Mouse (Mus musculus) heart, embryonic 12.5 days (tissue): ENCODE measurements around the gene Gje1. TPM values are rescaled to one million over a fixed set of nuclear protein-coding genes. Genes with fewer than 3 reads are reported as not detected.

Experiments used
- ATAC-seq: fragments of 200-750 bp; cut with Nextera tagmentation; 2 replicates; pipeline ENCODE4 v1.8.0; 2017; ENCODE audit warnings: moderate TSS enrichment, moderate library complexity; ENCODE audit not compliant: insufficient number of reproducible peaks, low FRiP score
- H3K27ac ChIP-seq: fragments of 300-500 bp; sonication (generic); 2 replicates; pipeline ENCODE4 v1.5.1; 2016; ENCODE audit warnings: mild to moderate bottlenecking, moderate library complexity; ENCODE audit not compliant: poor library complexity, severe bottlenecking
- H3K27me3 ChIP-seq: fragments of 300-500 bp; sonication (generic); replicated peaks from 2 replicates; pipeline ENCODE4 v1.6.1; 2016; ENCODE audit warnings: mild to moderate bottlenecking, moderate library complexity
- H3K36me3 ChIP-seq: fragments of 300-500 bp; sonication (generic); 2 replicates; pipeline ENCODE4 v1.6.1; 2016; ENCODE audit warnings: mild to moderate bottlenecking, moderate library complexity
- H3K4me1 ChIP-seq: fragments of 300-500 bp; sonication (generic); replicated peaks from 2 replicates; pipeline ENCODE4 v1.6.1; 2016; ENCODE audit warnings: mild to moderate bottlenecking
- H3K4me2 ChIP-seq: fragments of 300-500 bp; sonication (generic); 2 replicates; pipeline ENCODE4 v1.6.1; 2016; ENCODE audit warnings: mild to moderate bottlenecking, moderate library complexity
- H3K4me3 ChIP-seq: fragments of 300-500 bp; sonication (generic); 2 replicates; pipeline ENCODE4 v1.5.1; 2016; ENCODE audit warnings: mild to moderate bottlenecking
- H3K9ac ChIP-seq: fragments of 300-500 bp; sonication (generic); 2 replicates; pipeline ENCODE4 v1.6.1; 2016; ENCODE audit warnings: mild to moderate bottlenecking, moderate library complexity
- H3K9me3 ChIP-seq: fragments of 300-500 bp; sonication (generic); replicated peaks from 2 replicates; pipeline ENCODE4 v1.6.1; 2016; ENCODE audit warnings: mild to moderate bottlenecking, moderate library complexity
- WGBS: fragments of 180-500 bp; shearing (Covaris S2); methylation state at CpG from one replicate; pipeline ENCODE4 v1.1.7; 2016; 5-methylcytosine and 5-hydroxymethylcytosine counted together
- polyA plus RNA-seq: library from polyadenylated mRNA; unstranded; fragments of >200 nt; fragmentation: Nextera tagmentation; extraction: Ambion mirVana; gene quantifications from 2 replicates; pipeline ENCODE4 v1.2.1, GENCODE M21; 2016

Gene Gje1
- polyA plus RNA-seq, 1 experiment from 2014 or later = not detected

DNA sequence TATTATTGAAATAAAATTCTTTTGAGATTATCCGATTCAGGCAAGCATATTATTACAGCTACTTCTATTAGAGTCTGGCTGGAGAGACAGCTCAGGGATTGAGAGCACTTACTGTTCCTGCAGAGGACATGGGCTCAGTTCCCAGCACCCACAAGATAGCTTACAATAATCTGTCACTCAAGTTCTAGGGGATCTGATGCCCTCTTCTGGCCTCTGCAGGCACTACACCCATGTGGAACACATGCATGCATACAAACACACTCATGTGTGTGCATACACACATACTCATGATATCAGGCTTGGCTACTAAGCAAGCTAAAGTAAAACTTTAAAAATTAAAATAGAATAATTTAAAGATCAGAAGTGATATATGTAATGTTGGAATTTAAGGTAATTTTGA is 32.4 kb downstream of the Gje1 start:
- WGBS = 85% methylated on average over 1 of the region's 1 CpGs
- H3K4me1 ChIP-seq = no peaks in the 10 kb centered on the region
- H3K27ac ChIP-seq = no peak overlapping the region
- H3K27me3 ChIP-seq = no peaks in the 10 kb centered on the region
- peaks cover 2% of the 10 kb centered on the region; the same call in 1 of the 2 replicates for H3K9me3 ChIP-seq
- H3K9ac ChIP-seq = no peak overlapping the region
- H3K36me3 ChIP-seq = peaks cover 12% of the 10 kb centered on the region
- H3K4me2 ChIP-seq = no peak overlapping the region
- no peak for ATAC-seq
- H3K4me3 ChIP-seq = no peak overlapping the region

DNA sequence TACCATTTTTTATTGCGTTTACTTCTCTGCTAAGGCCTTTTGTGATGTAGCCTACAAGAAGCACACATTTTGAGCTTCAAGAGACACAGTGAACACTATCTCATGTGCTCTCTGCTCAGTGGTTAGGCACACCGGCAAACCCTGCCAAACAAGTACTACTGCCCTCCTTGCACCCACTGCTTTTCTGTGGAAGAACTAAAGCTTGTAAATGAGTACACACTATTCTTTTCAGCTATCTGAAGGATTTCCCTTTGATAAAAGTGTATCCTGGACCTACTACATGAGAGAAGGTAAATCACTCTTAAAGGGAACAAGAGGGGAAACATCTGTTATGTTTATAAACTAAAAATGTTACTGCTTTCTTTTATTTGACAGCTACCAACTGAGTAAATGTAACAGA is 51.9 kb downstream of the Gje1 start:
- no peak overlapping the region for H3K4me2 ChIP-seq
- H3K9me3 ChIP-seq = no peaks in the 10 kb centered on the region
- 84% methylated on average over 2 of the region's 2 CpGs for WGBS
- H3K27me3 ChIP-seq = no peaks in the 10 kb centered on the region
- ATAC-seq = peak; percentile 68; the same call in 1 of the 2 replicates
- no peak overlapping the region for H3K27ac ChIP-seq
- H3K4me1 ChIP-seq = no peaks in the 10 kb centered on the region
- H3K36me3 ChIP-seq = peaks cover 28% of the 10 kb centered on the region
- H3K4me3 ChIP-seq = no peak overlapping the region
- no peak overlapping the region for H3K9ac ChIP-seq

Other genes with a start within 250 kb of the Gje1 start
- gene Adgrg6, start 172.6 kb downstream of the Gje1 start, polyA plus RNA-seq = 28.4 and 33.8 TPM in 2 replicates
- 83.0 and 84.4 TPM in 2 replicates for gene Vta1, start 12.7 kb downstream of the Gje1 start, polyA plus RNA-seq
- gene Nmbr, start 12.6 kb downstream of the Gje1 start, polyA plus RNA-seq = 0.23 TPM in 1 of 2 replicates, not detected in the other